Mouse (Mus musculus) forebrain, embryonic 16.5 days (tissue): ENCODE data around the gene Gm49395. TPM values are rescaled to one million over a fixed set of nuclear protein-coding genes. Genes with fewer than 3 reads are reported as not detected.

Experiments
- ATAC-seq: fragments of 200-750 bp; cut with Nextera tagmentation; 2 replicates; pipeline ENCODE4 v1.8.0; 2017; ENCODE audit warnings: mild to moderate bottlenecking, moderate library complexity
- H3K27ac ChIP-seq: fragments of 300-500 bp; sonication (generic); 2 replicates; pipeline ENCODE4 v1.5.1; 2014; ENCODE audit warnings: low read length, control low read depth
- H3K27me3 ChIP-seq: fragments of 300-500 bp; sonication (generic); replicated peaks from 2 replicates; pipeline ENCODE4 v1.6.1; 2014; ENCODE audit warnings: low read length; ENCODE audit not compliant: control insufficient read depth, insufficient read depth
- H3K36me3 ChIP-seq: fragments of 300-500 bp; sonication (generic); 2 replicates; pipeline ENCODE4 v1.6.1; 2014; ENCODE audit not compliant: control insufficient read depth, insufficient read depth
- H3K4me1 ChIP-seq: fragments of 300-500 bp; sonication (generic); replicated peaks from 2 replicates; pipeline ENCODE4 v1.6.1; 2014; ENCODE audit warnings: low read length; ENCODE audit not compliant: control insufficient read depth, insufficient read depth
- H3K4me2 ChIP-seq: fragments of 300-500 bp; sonication (generic); 2 replicates; pipeline ENCODE4 v1.6.1; 2014; ENCODE audit warnings: mild to moderate bottlenecking, low read length, control low read depth
- H3K4me3 ChIP-seq: fragments of 300-500 bp; sonication (generic); replicated peaks from 2 replicates; pipeline ENCODE4 v1.5.1; 2014; ENCODE audit warnings: mild to moderate bottlenecking, low read length, control low read depth
- H3K9ac ChIP-seq: fragments of 300-500 bp; sonication (generic); replicated peaks from 2 replicates; pipeline ENCODE4 v1.6.1; 2014; ENCODE audit warnings: low read depth, low read length, control low read depth
- H3K9me3 ChIP-seq: fragments of 300-500 bp; sonication (generic); 2 replicates; pipeline ENCODE4 v1.6.1; 2016; ENCODE audit warnings: low read length; ENCODE audit not compliant: control insufficient read depth
- WGBS: fragments of 180-500 bp; shearing (Covaris S2); extraction: QIAGEN DNeasy Blood & Tissue Kit; methylation state at CpG from one replicate; pipeline ENCODE4 v1.1.7; 2014; 5-methylcytosine and 5-hydroxymethylcytosine counted together
- polyA plus RNA-seq: library from polyadenylated mRNA; unstranded; fragments of >200 nt; fragmentation: Nextera tagmentation; extraction: Ambion mirVana; gene quantifications from 2 replicates; pipeline ENCODE4 v1.2.1, GENCODE M21; 2015

The Gm49395 gene
- polyA plus RNA-seq, 1 experiment from 2014 or later: 1.8 TPM

- Histone ChIP-seq H3K36me3 (no peaks in the 10 kb centered on the region), H3K4me3 (no peak overlapping the region), H3K27ac (no peak overlapping the region), H3K9ac (no peak overlapping the region), H3K4me1 (no peaks in the 10 kb centered on the region), H3K4me2 (no peak overlapping the region), H3K27me3 (no peaks in the 10 kb centered on the region), H3K9me3 (no peaks in the 10 kb centered on the region)
- ATAC-seq: no peak
- 73% methylated on average over 2 of the region's 2 CpGs for WGBS
Observed at GRCm38 (mm10) chr13:115042652-115043051, 59.1 kb downstream of the Gm49395 start.

- no peaks in the 10 kb centered on the region for H3K9me3 ChIP-seq
- H3K4me2 ChIP-seq: no peak overlapping the region
- H3K27me3 ChIP-seq: no peaks in the 10 kb centered on the region
- WGBS: 53% methylated on average over 4 of the region's 4 CpGs
- no peaks in the 10 kb centered on the region for H3K4me1 ChIP-seq
- H3K36me3 ChIP-seq: no peaks in the 10 kb centered on the region
- H3K9ac ChIP-seq: no peak overlapping the region
- H3K4me3 ChIP-seq: no peak overlapping the region
- H3K27ac ChIP-seq: no peak overlapping the region
- ATAC-seq: no peak
Observed at GRCm38 (mm10) chr13:115037304-115037703, 64.4 kb downstream of the Gm49395 start.

DNA sequence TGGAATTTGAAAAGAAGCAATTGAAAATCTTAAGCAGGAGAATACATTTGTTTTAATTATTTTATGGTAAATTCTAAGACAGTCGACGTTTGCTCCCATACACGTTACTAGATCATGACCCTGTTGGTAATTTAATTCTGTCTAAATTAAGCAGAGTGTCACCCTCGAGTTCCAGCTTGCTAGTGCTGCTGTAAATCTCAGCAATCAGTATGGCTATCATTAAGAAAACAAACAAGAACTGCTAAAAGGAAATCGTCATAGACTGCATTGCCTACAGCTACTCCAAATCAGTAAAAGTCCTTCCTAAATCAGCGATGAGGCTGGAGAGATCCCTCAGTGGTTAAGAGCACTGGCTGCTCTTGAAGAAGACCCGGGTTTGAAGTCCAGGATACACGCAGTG lies 66.3 kb downstream of the Gm49395 start:
- Histone ChIP-seq H3K4me3 (no peak overlapping the region), H3K27ac (no peak overlapping the region), H3K27me3 (no peaks in the 10 kb centered on the region), H3K9me3 (no peaks in the 10 kb centered on the region), H3K4me1 (peaks cover 2% of the 10 kb centered on the region), H3K4me2 (no peak overlapping the region), H3K36me3 (no peaks in the 10 kb centered on the region), H3K9ac (no peak overlapping the region)
- no peak for ATAC-seq
- WGBS: 84% methylated on average over 8 of the region's 8 CpGs

- Histone ChIP-seq H3K4me1 (peaks cover 2% of the 10 kb centered on the region), H3K9ac (no peak overlapping the region), H3K4me3 (no peak overlapping the region), H3K9me3 (no peaks in the 10 kb centered on the region), H3K4me2 (no peak overlapping the region), H3K36me3 (no peaks in the 10 kb centered on the region), H3K27me3 (no peaks in the 10 kb centered on the region), H3K27ac (no peak overlapping the region)
- ATAC-seq: no peak
- 85% methylated on average over 2 of the region's 2 CpGs for WGBS
Observed at GRCm38 (mm10) chr13:115033135-115033534, 68.6 kb downstream of the Gm49395 start.

DNA sequence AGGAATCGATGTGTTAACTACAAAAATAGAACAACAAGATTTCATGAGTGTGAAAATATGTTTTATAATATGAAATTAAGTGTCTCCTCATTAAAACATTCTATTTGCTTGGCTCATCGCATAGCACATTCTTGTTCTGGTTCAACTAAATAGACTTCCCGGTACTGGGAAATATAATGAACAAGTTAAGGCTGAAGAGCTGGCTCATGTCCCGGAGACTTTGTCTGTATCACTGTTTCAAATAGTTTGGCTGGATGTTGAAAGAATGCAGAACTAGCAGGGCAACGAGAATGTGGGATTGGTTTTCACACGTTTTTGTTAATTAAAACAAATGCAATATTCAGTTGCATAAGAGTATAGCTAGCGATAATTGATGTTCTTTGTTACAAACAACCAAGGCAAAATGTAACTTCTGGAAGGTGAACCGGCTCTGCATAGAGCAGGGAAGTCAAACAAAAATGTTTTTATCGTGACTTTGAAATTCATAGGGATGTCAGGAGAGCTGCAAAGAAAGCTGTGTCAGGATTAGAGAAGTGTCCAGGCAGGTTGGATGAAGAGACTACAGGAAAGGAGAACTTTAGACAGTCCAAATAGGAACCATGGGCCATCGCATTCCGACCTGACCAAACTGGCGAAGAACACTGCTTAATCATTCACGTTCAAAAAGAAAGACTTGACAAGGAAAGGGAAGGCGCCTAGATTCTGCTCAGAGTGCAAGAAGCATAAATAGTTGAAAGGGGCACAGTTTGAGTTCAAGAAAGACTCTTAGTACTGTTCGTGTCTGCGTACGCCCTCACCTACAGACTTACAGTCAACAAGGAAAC lies 70.3 kb downstream of the Gm49395 start:
- 0 out of 2 replicates have a peak, but pooled peaks have one; percentile 33 for ATAC-seq
- H3K4me1 ChIP-seq: peaks cover 2% of the 10 kb centered on the region
- 62% methylated on average over 17 of the region's 17 CpGs for WGBS
- no peak overlapping the region for H3K9ac ChIP-seq
- no peak overlapping the region for H3K4me2 ChIP-seq
- no peak overlapping the region for H3K4me3 ChIP-seq
- H3K9me3 ChIP-seq: no peaks in the 10 kb centered on the region
- no peaks in the 10 kb centered on the region for H3K36me3 ChIP-seq
- no peaks in the 10 kb centered on the region for H3K27me3 ChIP-seq
- H3K27ac ChIP-seq: no peak overlapping the region

DNA sequence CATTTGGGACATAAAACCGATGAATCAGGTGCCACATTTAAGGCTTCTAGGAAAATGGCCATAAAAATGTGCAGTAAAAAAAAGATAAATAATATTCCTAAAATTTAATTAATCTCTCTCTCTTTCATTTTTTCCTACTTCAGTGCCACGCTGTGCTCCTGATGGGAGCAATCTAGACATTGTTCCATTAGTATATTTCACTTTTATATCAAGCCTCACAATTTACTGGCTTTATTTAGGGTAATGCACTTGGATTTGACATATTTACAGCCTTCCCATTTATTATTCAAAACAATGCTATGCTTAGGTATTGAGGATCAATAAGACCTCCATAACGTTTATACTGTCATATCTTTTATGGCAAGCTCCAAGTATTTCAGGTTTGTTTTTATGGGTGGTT lies 76.3 kb downstream of the Gm49395 start:
- Histone ChIP-seq H3K9me3 (no peaks in the 10 kb centered on the region), H3K4me2 (no peak overlapping the region), H3K4me3 (no peak overlapping the region), H3K27ac (no peak overlapping the region), H3K27me3 (no peaks in the 10 kb centered on the region), H3K36me3 (no peaks in the 10 kb centered on the region), H3K9ac (no peak overlapping the region), H3K4me1 (no peaks in the 10 kb centered on the region)
- ATAC-seq: no peak
- 89% methylated on average over 3 of the region's 3 CpGs for WGBS

- H3K4me3 ChIP-seq: no peak overlapping the region
- WGBS: 89% methylated on average over 6 of the region's 6 CpGs
Observed at GRCm38 (mm10) chr13:115022117-115022787, 79.5 kb downstream of the Gm49395 start.

GRCm38 (mm10) chr13:115021411-115021810 lies 80.3 kb downstream of the Gm49395 start:
- ATAC-seq: no peak
- Histone ChIP-seq H3K36me3 (no peaks in the 10 kb centered on the region), H3K4me1 (no peaks in the 10 kb centered on the region), H3K4me2 (no peak overlapping the region), H3K9ac (no peak overlapping the region), H3K27ac (no peak overlapping the region), H3K27me3 (no peaks in the 10 kb centered on the region), H3K4me3 (no peak overlapping the region), H3K9me3 (no peaks in the 10 kb centered on the region)
- 81% methylated on average over 10 of the region's 10 CpGs for WGBS

More at GRCm38 (mm10) chr13:115022117-115022787, 79.5 kb downstream of the Gm49395 start:
- Histone ChIP-seq H3K4me2 (no peak overlapping the region), H3K27me3 (no peaks in the 10 kb centered on the region), H3K9me3 (no peaks in the 10 kb centered on the region), H3K4me1 (no peaks in the 10 kb centered on the region), H3K36me3 (no peaks in the 10 kb centered on the region), H3K9ac (no peak overlapping the region), H3K27ac (no peak overlapping the region)
- no peak for ATAC-seq

DNA sequence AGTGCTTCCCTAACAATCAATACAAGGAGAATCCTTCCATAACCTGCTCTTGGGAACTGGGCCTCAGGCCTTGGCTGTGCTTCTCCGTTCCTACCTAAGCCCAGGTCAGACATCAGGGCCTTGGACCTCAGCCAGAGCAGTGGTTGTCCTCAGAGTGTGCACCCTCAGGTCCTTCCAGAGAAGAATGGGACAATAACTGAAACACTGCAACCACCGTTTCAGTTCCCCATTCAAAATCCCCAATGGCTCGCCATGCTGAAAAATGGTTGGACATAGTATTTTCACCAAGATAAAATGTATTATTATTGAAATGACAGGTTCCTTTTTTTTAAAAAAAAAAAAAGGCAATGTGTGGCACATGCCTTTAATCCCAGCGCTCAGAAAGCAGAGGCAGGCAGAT lies 81.0 kb downstream of the Gm49395 start:
- no peak overlapping the region for H3K4me2 ChIP-seq
- no peaks in the 10 kb centered on the region for H3K9me3 ChIP-seq
- H3K4me1 ChIP-seq: no peaks in the 10 kb centered on the region
- H3K9ac ChIP-seq: no peak overlapping the region
- ATAC-seq: no peak
- H3K4me3 ChIP-seq: no peak overlapping the region
- no peaks in the 10 kb centered on the region for H3K36me3 ChIP-seq
- no peaks in the 10 kb centered on the region for H3K27me3 ChIP-seq
- no peak overlapping the region for H3K27ac ChIP-seq
- WGBS: 90% methylated on average over 4 of the region's 4 CpGs
